Mouse (Mus musculus): ENCODE results near the gene Mxi1.

Mxi1 gene

GRCm38 (mm10) chr19:53422358-53423308, 112.3 kb downstream of the Mxi1 start:
- DNase-seq (ENCODE audit: low read depth, low spot score), result peak; percentile 71

- DNase-seq (ENCODE audit: low read depth, low spot score), result peak; percentile 99
Measured at GRCm38 (mm10) chr19:53423341-53423753, 113.0 kb downstream of the Mxi1 start.

- peak; percentile 91 for DNase-seq (ENCODE audit: low read depth, low spot score)
Measured at GRCm38 (mm10) chr19:53423816-53424465, 113.6 kb downstream of the Mxi1 start.

GRCm38 (mm10) chr19:53424629-53425028, 114.3 kb downstream of the Mxi1 start:
- DNase-seq (ENCODE audit: low read depth, low spot score), result peak; percentile 97

All from A20 (cell line).